11 mouse cellular contexts compared by ENCODE assay signal in the genomic region with DNA sequence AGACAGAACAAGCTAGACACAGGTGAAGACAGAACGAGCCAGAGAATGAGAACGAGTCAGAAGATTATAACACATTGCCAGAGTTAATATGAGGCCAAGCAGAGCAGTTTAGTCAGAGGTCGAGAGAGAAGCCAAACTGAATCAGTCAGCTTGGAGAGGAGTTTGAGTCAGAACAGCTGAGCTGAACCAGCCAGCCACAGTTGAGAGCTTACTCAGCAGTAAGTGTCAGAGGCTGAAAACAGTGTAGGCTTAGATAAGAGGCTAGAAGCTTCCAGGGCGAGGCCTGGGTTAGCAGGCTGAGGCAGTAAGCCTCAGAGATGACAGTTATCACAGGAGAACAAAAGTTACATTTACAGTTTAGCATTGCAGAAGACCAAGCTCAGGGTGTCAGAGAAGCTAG. TPM values are rescaled to one million over a fixed set of nuclear protein-coding genes. Genes with fewer than 3 reads are reported as not detected.
DNase-seq lines count a peak whose midpoint lies in the region; ATAC-seq and TF ChIP-seq lines count a peak whose summit lies in the region.
"Had no signal": no experiment of that assay in that cellular context is flagged by ENCODE, and none has a peak within 500 bp of the region (broad histone marks: within the 10 kb centered on the region; RNA-seq: fewer than 3 reads in every experiment).

No protein-coding gene starts in this region.

- peaks cover 13% of the 10 kb centered on the region; the same call in 1 of the 2 replicates for H3K36me3 ChIP-seq in lung, postnatal 0 days (ENCODE audit: insufficient read depth, low read length)
- H3K36me3 ChIP-seq in liver, embryonic 13.5 days, result no peaks in the 10 kb centered on the region
- peaks cover 4% of the 10 kb centered on the region for H3K36me3 ChIP-seq in stomach, postnatal 0 days (ENCODE audit: control insufficient read depth, insufficient read depth, low read length)
- H3K36me3 ChIP-seq in hindbrain, embryonic 12.5 days, result no peaks in the 10 kb centered on the region

- 0 out of 2 replicates have a peak, but pooled peaks have one; percentile 33 for ATAC-seq in lung, postnatal 0 days
- ATAC-seq in common myeloid progenitor, adult 5-6 weeks (replicated peaks; ENCODE audit: low read depth, poor library complexity, severe bottlenecking), result 0 out of 2 replicates have a peak, but pooled peaks have one; percentile 27
- peak; percentile 98 for ATAC-seq in liver, embryonic 13.5 days (ENCODE audit: low read depth)
- peak; percentile 75 for ATAC-seq in stomach, postnatal 0 days (ENCODE audit: low FRiP score, low TSS enrichment)
- no peak for ATAC-seq in hindbrain, embryonic 12.5 days (ENCODE audit: low FRiP score)
- ATAC-seq: forebrain, embryonic 16.5 days; Patski had no signal

- TF ChIP-seq EP300 in lung, postnatal 0 days (IDR thresholded peaks at IDR 0.05), result no peak
- no peak for TF ChIP-seq EP300 in stomach, postnatal 0 days (optimal IDR thresholded peaks at IDR 0.05)

- H3K9ac ChIP-seq in lung, postnatal 0 days (replicated peaks; ENCODE audit: low read depth), result no peak overlapping the region
- H3K9ac ChIP-seq in liver, embryonic 13.5 days, result peak overlapping the region; percentile 70
- no peak overlapping the region for H3K9ac ChIP-seq in stomach, postnatal 0 days (ENCODE audit: low read length)
- no peak overlapping the region for H3K9ac ChIP-seq in hindbrain, embryonic 12.5 days

- 63% methylated on average over 4 of the region's 4 CpGs for WGBS in lung, postnatal 0 days
- WGBS in liver, embryonic 13.5 days (ENCODE audit: insufficient replicate concordance), result 39% methylated on average over 4 of the region's 4 CpGs
- 64% methylated on average over 4 of the region's 4 CpGs for WGBS in stomach, postnatal 0 days
- WGBS in hindbrain, embryonic 12.5 days, result 91% methylated on average over 4 of the region's 4 CpGs

- H3K27me3 ChIP-seq in lung, postnatal 0 days (replicated peaks; ENCODE audit: insufficient read depth, low read length), result no peaks in the 10 kb centered on the region
- H3K27me3 ChIP-seq in liver, embryonic 13.5 days, result no peaks in the 10 kb centered on the region
- H3K27me3 ChIP-seq in stomach, postnatal 0 days (ENCODE audit: control insufficient read depth, insufficient read depth, low read length), result no peaks in the 10 kb centered on the region
- H3K27me3 ChIP-seq in hindbrain, embryonic 12.5 days, result no peaks in the 10 kb centered on the region
- H3K27me3 ChIP-seq: Patski had no signal

- DNase-seq in lung, postnatal 0 days (ENCODE audit: low spot score), result no peak
- DNase-seq in lung, postnatal 14 days, result no peak
- peak; percentile 77 for DNase-seq in liver, embryonic 13.5 days
- DNase-seq in stomach, postnatal 0 days (ENCODE audit: low spot score), result no peak
- no peak for DNase-seq in layer of hippocampus, postnatal 36 days
- DNase-seq: heart, adult 2 months; kidney, adult 18-20 months had no signal

- H3K27ac ChIP-seq in lung, postnatal 0 days (ENCODE audit: low read length), result no peak overlapping the region
- H3K27ac ChIP-seq in liver, embryonic 13.5 days, result peak overlapping the region; percentile 96
- no peak overlapping the region for H3K27ac ChIP-seq in stomach, postnatal 0 days (replicated peaks)
- no peak overlapping the region for H3K27ac ChIP-seq in hindbrain, embryonic 12.5 days
- H3K27ac ChIP-seq: heart, adult 2 months had no signal

- no peaks in the 10 kb centered on the region for H3K4me1 ChIP-seq in lung, postnatal 0 days (ENCODE audit: insufficient read depth, low read depth, low read length)
- peaks cover 76% of the 10 kb centered on the region for H3K4me1 ChIP-seq in liver, embryonic 13.5 days (replicated peaks)
- H3K4me1 ChIP-seq in stomach, postnatal 0 days (replicated peaks; ENCODE audit: control insufficient read depth, insufficient read depth), result no peaks in the 10 kb centered on the region
- no peaks in the 10 kb centered on the region for H3K4me1 ChIP-seq in hindbrain, embryonic 12.5 days

- H3K9me3 ChIP-seq in lung, postnatal 0 days (ENCODE audit: low read length), result no peaks in the 10 kb centered on the region
- no peaks in the 10 kb centered on the region for H3K9me3 ChIP-seq in liver, embryonic 13.5 days (replicated peaks)
- H3K9me3 ChIP-seq in stomach, postnatal 0 days (ENCODE audit: control insufficient read depth, low read length), result no peaks in the 10 kb centered on the region
- H3K9me3 ChIP-seq in hindbrain, embryonic 12.5 days (replicated peaks), result no peaks in the 10 kb centered on the region

- no peak overlapping the region for H3K4me2 ChIP-seq in lung, postnatal 0 days (replicated peaks; ENCODE audit: low read depth, low read length)
- peak overlapping the region; percentile 58 for H3K4me2 ChIP-seq in liver, embryonic 13.5 days
- no peak overlapping the region for H3K4me2 ChIP-seq in stomach, postnatal 0 days (replicated peaks; ENCODE audit: low read depth)
- H3K4me2 ChIP-seq in hindbrain, embryonic 12.5 days (replicated peaks), result no peak overlapping the region

- no peak overlapping the region for H3K4me3 ChIP-seq in lung, postnatal 0 days (ENCODE audit: low read depth, low read length)
- H3K4me3 ChIP-seq in liver, embryonic 13.5 days (replicated peaks), result no peak overlapping the region; the same call in 1 of the 2 replicates
- H3K4me3 ChIP-seq in stomach, postnatal 0 days (ENCODE audit: low read depth, low read length), result no peak overlapping the region
- no peak overlapping the region for H3K4me3 ChIP-seq in hindbrain, embryonic 12.5 days
- H3K4me3 ChIP-seq: heart, adult 2 months had no signal

- TF ChIP-seq CTCF in lung, postnatal 0 days (IDR thresholded peaks at IDR 0.05), result no peak
- no peak for TF ChIP-seq CTCF in stomach, postnatal 0 days (IDR thresholded peaks at IDR 0.05; ENCODE audit: low read depth)

RNA-seq across cellular contexts. Expression of gene Rps3a1, which starts 33.9 kb away (rescaled TPM):
- 946 and 953 TPM in 2 replicates for polyA plus RNA-seq in lung, postnatal 0 days (2015; fragmentation: Nextera tagmentation; extraction: Ambion mirVana)
- 7,220 and 7,747 TPM in 2 replicates for total RNA-seq in common myeloid progenitor, adult 5-6 weeks (2017)
- 1,129 and 1,231 TPM in 2 replicates for polyA plus RNA-seq in liver, embryonic 13.5 days (2015; fragmentation: Nextera tagmentation; extraction: Ambion mirVana)
- 1,183 and 1,198 TPM in 2 replicates for polyA plus RNA-seq in stomach, postnatal 0 days (2015; fragmentation: Nextera tagmentation; extraction: Ambion mirVana)
- 842 and 871 TPM in 2 replicates for polyA plus RNA-seq in hindbrain, embryonic 12.5 days (2016; fragmentation: Nextera tagmentation; extraction: Ambion mirVana)
- total RNA-seq in layer of hippocampus, postnatal 36 days (2021), result 100 to 1,000 TPM; 392 to 411 TPM
